Mouse (Mus musculus) T-helper 17 cell (primary cell): ENCODE measurements around the gene 4930453N24Rik.

ENCODE experiments used
- in situ Hi-C, 2 experiments: fragments of 300-600 bp; cut with MboI, MseI; formaldehyde crosslinking; loops; 1 replicate in 1 of 2; 2 replicates in 1 of 2; pipeline ENCODE4 v1.15.1; 2025; ENCODE audit warnings: high pct_unique_total_duplicates in 2 of 2

Gene 4930453N24Rik

GRCm38 (mm10) chr16:64723273-64724057 lies 47.5 kb downstream of the 4930453N24Rik start:
- in situ Hi-C loops: loop anchor here in 1 of 2 experiments (25.0 kb wide), 1 partner anchor 1636 kb away; no protein-coding TSS in a partner anchor

DNA sequence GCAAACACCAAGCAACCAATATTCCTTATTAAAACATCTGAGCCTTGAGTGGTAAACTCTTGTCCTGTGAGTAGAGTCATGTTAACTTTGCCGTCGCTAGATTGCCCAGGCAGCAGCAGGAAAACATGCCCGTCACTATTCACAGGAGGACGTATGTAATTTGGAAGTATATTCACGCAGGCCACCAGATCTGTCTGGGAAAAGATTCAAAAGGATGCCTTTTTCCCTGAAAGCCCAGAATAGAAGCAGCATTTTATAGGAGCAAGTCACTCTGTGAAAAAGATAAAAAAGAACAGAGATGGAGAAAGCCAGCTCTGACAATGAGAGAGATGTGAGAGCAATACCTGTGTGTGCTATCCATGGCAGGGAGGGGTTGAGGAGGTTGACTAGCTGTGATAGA lies 49.4 kb downstream of the 4930453N24Rik start:
- in situ Hi-C loops: loop anchor here in 1 of 2 experiments (25.0 kb wide), 1 partner anchor 1634 kb away; no protein-coding TSS in a partner anchor

GRCm38 (mm10) chr16:64719096-64719495 lies 51.9 kb downstream of the 4930453N24Rik start:
- in situ Hi-C loops: loop anchor here in 1 of 2 experiments (25.0 kb wide), 1 partner anchor 1632 kb away; no protein-coding TSS in a partner anchor

DNA sequence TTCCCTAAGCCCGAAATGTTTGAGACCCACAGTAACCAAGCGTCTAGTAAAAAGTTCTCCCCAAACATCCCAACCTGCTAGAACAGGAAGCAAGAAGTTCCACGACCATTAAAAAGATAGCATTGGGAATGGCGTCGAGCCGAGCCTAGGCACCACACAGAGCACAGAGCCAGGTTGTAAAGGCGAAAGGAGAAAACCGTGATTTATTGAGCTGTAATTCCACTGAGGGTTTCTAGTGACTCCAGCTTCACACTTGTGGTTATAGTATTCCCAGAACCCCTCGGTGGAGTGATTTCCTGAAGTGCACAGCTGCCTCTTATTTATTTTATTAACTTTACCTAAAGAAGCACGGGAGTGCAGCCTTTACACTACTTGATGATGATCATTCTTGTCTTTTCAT lies 53.1 kb downstream of the 4930453N24Rik start:
- in situ Hi-C loops: loop anchor here in 1 of 2 experiments (25.0 kb wide), 1 partner anchor 1631 kb away; no protein-coding TSS in a partner anchor

- in situ Hi-C loops: loop anchor here in 1 of 2 experiments (25.0 kb wide), 1 partner anchor 1625 kb away; no protein-coding TSS in a partner anchor
Measured at GRCm38 (mm10) chr16:64711816-64712215, 59.1 kb downstream of the 4930453N24Rik start.
